Mouse (Mus musculus) embryonic stem cell, embryonic (primary cell): Measurements from ENCODE around the gene Scaf4.

Source experiments
- CTCF ChIA-PET, 4 experiments: fragments of 300-600 bp in 2 of 4; fragments of 350-600 bp in 2 of 4; sonication (Branson Sonifier 250); formaldehyde crosslinking; loops; one replicate each; lab custom pipeline; 2022; ENCODE audit warnings: inconsistent platforms in 2 of 4; lab: Charles Lee
- POLR2A ChIA-PET, 4 experiments: fragments of 300-600 bp in 2 of 4; fragments of 350-600 bp in 2 of 4; sonication (Branson Sonifier 250); formaldehyde crosslinking; loops; one replicate each; lab custom pipeline; 2022; ENCODE audit warnings: antibody characterized with exemption in 4 of 4, inconsistent platforms in 1 of 4; lab: Charles Lee

Gene Scaf4

DNA sequence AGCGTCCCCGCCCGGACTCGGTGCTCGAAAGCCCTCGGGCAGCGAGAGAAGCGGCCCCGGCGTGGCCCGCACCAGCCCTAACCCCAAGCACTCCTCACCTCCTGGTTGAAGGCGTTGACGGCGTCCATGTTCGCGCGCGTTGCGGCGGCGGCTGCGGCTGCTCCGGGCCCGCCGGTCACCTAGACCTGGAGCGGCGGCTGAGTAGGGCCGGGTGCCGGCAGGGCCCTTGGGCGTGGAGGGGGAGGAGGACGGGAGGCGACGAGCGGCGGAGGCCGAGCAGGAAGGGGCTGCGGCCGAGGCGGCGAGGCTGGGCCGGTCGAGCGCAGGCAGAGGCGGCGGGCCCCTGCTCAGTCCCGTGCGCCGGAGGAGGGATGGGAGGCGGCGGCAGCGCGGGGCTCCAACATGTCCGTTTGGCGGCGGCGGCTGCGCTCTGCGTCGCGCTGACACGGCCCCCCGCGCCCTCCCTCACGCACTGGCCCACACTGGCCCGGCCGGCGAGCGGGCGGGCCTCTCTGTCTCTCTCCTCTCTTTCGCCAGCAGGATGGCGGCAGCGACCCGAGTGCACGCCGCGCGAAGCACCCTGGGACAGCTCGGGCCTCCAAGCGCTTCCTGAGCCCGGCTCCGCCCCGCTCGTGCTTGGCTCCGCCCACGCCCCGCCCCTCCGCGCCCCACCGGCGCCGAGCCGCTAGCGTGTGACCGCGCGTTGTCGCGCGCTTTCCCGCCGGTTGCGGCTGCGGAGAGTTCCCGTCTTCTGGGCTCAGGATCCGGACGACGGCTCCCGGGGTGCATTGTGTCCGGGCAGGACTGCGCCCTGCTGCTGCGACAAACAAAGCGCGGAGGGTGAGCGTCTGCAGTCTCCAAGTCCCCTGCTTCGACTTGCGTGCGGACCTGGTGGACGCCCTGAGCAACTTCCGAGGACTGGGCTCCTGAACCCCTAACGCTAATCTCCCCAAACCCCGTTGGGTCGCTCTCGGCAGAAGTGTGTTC, at the start of gene Scaf4:
Gene Scaf4, minus strand, starts transcription at position 599 of the 987 bp plus-strand sequence.
- ChIA-PET POLR2A (interaction anchor here (0.6 to 2.4 kb wide), 22 partner anchors 8 to 1363 kb away, joined by 3 to 22 read pairs (median 3); partner anchors contain the start of genes Sod1 (in 2 of the 4), Gart (in 1 of the 4), Son (in 1 of the 4) and Tiam1 (in 1 of the 4)), CTCF (interaction anchor here in 1 of 4 experiments (0.6 kb wide), 1 partner anchor 17 kb away, joined by 4 read pairs; no protein-coding TSS in a partner anchor)

DNA sequence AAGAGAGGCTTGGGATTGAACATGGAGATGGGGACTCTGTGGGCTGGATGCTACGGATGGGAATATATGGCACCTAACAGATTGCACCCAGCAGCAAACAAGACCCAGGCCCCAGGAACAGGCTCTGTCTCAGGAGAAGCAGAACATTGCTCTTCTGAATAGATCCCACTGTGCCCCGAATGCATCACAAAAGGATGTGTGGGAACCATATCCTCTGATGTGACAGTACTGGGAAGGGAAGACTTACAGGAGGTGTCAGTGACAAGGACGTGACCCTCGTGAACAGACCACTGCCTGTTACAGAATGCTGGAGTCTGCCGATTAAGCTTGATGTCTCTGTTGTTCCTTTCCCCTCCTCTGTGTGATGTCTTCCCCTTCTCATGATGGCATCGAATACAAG, 48.2 kb upstream of the Scaf4 start:
- POLR2A ChIA-PET, result interaction anchor here in 1 of 4 experiments (1.6 kb wide), 1 partner anchor 24 kb away, joined by 4 read pairs; no protein-coding TSS in a partner anchor

GRCm38 (mm10) chr16:90330979-90331378, 46.7 kb upstream of the Scaf4 start:
- ChIA-PET CTCF (interaction anchor here in 2 of 4 experiments (0.7 to 1.4 kb wide), 2 partner anchors 8 to 369 kb away, joined by 4 to 6 read pairs; no protein-coding TSS in a partner anchor), POLR2A (interaction anchor here in 2 of 4 experiments (0.7 to 1.6 kb wide), 3 partner anchors 10 to 187 kb away, joined by 3 to 4 read pairs (median 4); partner anchors contain the start of genes Sod1 (in 1 of the 2) and Tiam1 (in 1 of the 2))

More for the DNA sequence above, 48.2 kb upstream of the Scaf4 start:
- CTCF ChIA-PET, result interaction anchor here in 3 of 4 experiments (0.6 to 1.5 kb wide), 5 partner anchors 9 to 23 kb away, joined by 3 to 4 read pairs (median 4); no protein-coding TSS in a partner anchor

- ChIA-PET POLR2A (no interaction called here), CTCF (no interaction called here)
These were observed 45.2 kb upstream of the Scaf4 start for GRCm38 (mm10) chr16:90329511-90329910.

DNA sequence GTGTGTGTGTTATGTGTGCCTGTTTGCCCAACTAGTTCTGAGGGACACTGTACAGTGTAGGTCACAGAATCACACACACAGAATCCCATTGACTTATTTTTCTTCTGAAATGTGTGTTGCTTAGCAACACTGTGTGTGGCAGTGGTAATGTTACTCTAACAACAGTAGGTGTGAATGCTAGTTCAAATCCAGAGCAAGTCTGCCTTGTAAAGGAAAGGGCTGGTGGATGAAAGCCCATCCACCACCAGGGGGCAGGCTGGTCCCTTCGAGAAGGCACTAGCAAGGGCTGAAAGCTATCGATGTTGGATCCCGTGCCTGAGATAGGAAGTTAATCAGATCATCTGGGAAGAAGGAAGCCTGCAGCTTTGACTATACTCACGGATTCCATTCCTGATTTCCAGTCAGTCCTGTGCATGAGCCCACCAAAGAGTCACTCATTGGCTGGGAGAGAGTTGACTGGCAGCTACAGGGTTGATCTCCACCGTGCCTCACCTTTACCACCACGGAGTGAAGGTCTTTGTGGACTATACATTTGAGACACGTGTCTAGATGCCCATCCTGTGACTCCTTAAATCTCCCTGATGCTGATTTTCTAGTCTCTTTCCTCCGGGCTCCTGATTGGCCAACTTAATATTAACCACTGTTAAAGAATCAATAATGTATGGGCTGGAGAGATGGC, 38.7 kb upstream of the Scaf4 start:
- CTCF ChIA-PET, result interaction anchor here (0.6 to 1.6 kb wide), 27 partner anchors 8 to 636 kb away, joined by 3 to 9 read pairs (median 4); partner anchors contain the start of gene Mrap (in 1 of the 4)
- POLR2A ChIA-PET, result interaction anchor here in 3 of 4 experiments (0.5 to 1.4 kb wide), 7 partner anchors 13 to 379 kb away, joined by 3 to 5 read pairs (median 3); partner anchors contain the start of gene Sod1 (in 1 of the 3)

GRCm38 (mm10) chr16:90319321-90319720, 35.0 kb upstream of the Scaf4 start:
- ChIA-PET CTCF (no interaction called here), POLR2A (interaction anchor here in 2 of 4 experiments (0.6 to 0.9 kb wide), 2 partner anchors 22 to 99 kb away, joined by 3 to 5 read pairs; no protein-coding TSS in a partner anchor)

DNA sequence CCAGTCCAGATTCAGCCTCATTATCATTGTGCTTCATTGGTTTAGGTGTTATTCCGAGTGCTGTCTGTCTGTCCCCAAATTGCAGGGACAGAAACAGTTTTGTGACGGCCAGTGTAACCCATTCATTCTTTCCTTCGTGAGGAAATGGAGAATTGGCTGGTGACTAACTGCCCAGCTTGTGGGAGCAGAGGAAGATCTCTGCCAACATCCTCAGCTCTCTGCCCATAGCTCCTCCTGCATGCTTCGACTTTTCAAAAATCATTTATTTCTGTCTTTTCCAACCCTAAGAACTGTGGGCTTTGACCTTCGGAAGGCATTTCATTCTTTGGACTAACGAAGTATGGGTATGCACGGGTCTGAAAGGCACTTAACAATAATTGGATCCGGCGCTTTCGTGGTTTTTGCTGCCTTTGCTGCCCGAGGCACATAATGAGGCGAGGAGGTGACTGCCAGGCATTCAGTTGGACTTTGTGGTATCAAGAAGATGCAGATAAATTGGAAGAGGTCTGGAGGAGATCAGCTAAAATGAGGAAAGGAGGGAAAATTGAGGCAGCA, 34.1 kb upstream of the Scaf4 start:
- ChIA-PET POLR2A (interaction anchor here in 2 of 4 experiments (0.7 to 1.1 kb wide), 4 partner anchors 8 to 704 kb away, joined by 3 to 5 read pairs (median 3); no protein-coding TSS in a partner anchor), CTCF (no interaction called here)

DNA sequence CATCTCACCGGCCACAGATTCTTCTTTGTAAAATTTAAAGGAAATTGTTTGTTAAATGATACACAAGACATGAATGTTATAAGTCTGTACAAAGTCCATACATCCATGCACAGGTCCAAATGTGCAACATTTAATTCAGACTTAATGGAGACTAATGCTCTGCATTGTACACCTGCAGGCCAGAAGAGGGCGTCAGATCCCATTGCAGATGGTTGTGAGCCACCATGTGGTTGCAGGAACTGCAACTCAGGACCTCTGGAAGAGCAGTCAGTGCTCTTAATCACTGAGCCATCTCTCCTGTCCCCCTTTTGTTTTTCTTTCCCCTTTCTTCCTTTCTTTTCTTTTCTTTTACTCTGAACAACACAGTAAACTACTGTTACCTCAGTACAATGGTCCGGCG, 33.5 kb upstream of the Scaf4 start:
- CTCF ChIA-PET, result no interaction called here
- POLR2A ChIA-PET, result interaction anchor here in 1 of 4 experiments (1.0 to 1.1 kb wide), 2 partner anchors 8 to 101 kb away, joined by 3 read pairs; no protein-coding TSS in a partner anchor

GRCm38 (mm10) chr16:90315881-90316280, 31.6 kb upstream of the Scaf4 start:
- ChIA-PET POLR2A (interaction anchor here in 2 of 4 experiments (0.6 to 2.3 kb wide), 6 partner anchors 8 to 206 kb away, joined by 3 to 12 read pairs (median 6); partner anchors contain the start of gene Sod1 (in 2 of the 2)), CTCF (interaction anchor here in 3 of 4 experiments (0.6 to 1.2 kb wide), 5 partner anchors 11 to 493 kb away, joined by 3 to 12 read pairs (median 3); no protein-coding TSS in a partner anchor)

- POLR2A ChIA-PET, result interaction anchor here in 3 of 4 experiments (0.6 to 2.4 kb wide), 6 partner anchors 11 to 450 kb away, joined by 3 to 15 read pairs (median 6); partner anchors contain the start of gene Sod1 (in 1 of the 3)
- CTCF ChIA-PET, result interaction anchor here (0.6 to 1.7 kb wide), 23 partner anchors 8 to 1212 kb away, joined by 3 to 13 read pairs (median 4); no protein-coding TSS in a partner anchor
These were observed 28.3 kb upstream of the Scaf4 start for GRCm38 (mm10) chr16:90312449-90313082.

GRCm38 (mm10) chr16:90310488-90311135, 26.3 kb upstream of the Scaf4 start:
- CTCF ChIA-PET, result interaction anchor here in 3 of 4 experiments (0.7 to 1.3 kb wide), 5 partner anchors 12 to 353 kb away, joined by 3 to 5 read pairs (median 3); no protein-coding TSS in a partner anchor
- POLR2A ChIA-PET, result interaction anchor here (0.7 to 3.7 kb wide), 22 partner anchors 8 to 414 kb away, joined by 3 to 30 read pairs (median 6); partner anchors contain the start of genes Sod1 (in 3 of the 4) and Tiam1 (in 1 of the 4)

- CTCF ChIA-PET, result interaction anchor here in 3 of 4 experiments (0.6 to 1.5 kb wide), 12 partner anchors 11 to 1541 kb away, joined by 3 to 19 read pairs (median 4); no protein-coding TSS in a partner anchor
- POLR2A ChIA-PET, result interaction anchor here (0.6 to 3.7 kb wide), 25 partner anchors 8 to 742 kb away, joined by 3 to 30 read pairs (median 4); partner anchors contain the start of genes Sod1 (in 3 of the 4), Cfap298 (in 1 of the 4), Scaf4 (in 1 of the 4) and Tiam1 (in 1 of the 4)
These were observed 25.5 kb upstream of the Scaf4 start for GRCm38 (mm10) chr16:90309784-90310183.

GRCm38 (mm10) chr16:90303988-90304299, 19.6 kb upstream of the Scaf4 start:
- ChIA-PET POLR2A (interaction anchor here in 1 of 4 experiments (1.0 kb wide), 1 partner anchor 24 kb away, joined by 3 read pairs; no protein-coding TSS in a partner anchor), CTCF (no interaction called here)

GRCm38 (mm10) chr16:90303286-90303987, 19.1 kb upstream of the Scaf4 start:
- POLR2A ChIA-PET, result interaction anchor here in 3 of 4 experiments (0.7 to 2.2 kb wide), 4 partner anchors 52 to 496 kb away, joined by 3 to 14 read pairs (median 4); partner anchors contain the start of gene Sod1 (in 2 of the 3)

DNA sequence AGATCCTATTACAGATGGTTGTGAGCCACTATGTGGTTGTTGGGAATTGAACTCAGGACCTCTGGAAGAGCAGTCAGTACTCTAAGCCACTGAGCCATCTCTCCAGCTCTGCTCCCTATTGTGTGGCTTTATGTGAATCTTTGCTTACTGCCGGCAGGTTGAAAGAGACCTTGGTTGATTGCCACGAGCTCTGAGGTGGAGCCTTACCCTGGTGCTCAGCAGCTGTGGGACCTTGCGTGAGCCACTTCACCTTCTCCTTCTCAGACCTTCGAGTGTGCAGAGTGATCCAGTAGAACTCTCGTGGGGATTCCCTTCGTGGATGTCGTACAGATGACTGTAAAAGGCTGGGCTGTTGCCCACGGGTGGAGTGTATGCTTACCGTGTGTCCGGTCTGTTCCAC, 17.4 kb upstream of the Scaf4 start:
- POLR2A ChIA-PET, result interaction anchor here (0.6 to 2.2 kb wide), 8 partner anchors 8 to 81 kb away, joined by 3 to 14 read pairs (median 3); partner anchors contain the start of gene Sod1 (in 3 of the 4)
- CTCF ChIA-PET, result no interaction called here

More at GRCm38 (mm10) chr16:90303286-90303987, 19.1 kb upstream of the Scaf4 start:
- CTCF ChIA-PET, result interaction anchor here in 1 of 4 experiments (0.5 kb wide), 1 partner anchor 523 kb away, joined by 3 read pairs; the partner anchor contains the start of gene Eva1c
